Mouse (Mus musculus): ENCODE results near the gene Tbc1d2. TPM values are rescaled to one million over a fixed set of nuclear protein-coding genes. Genes with fewer than 3 reads are reported as not detected.
"Not testable (repeated sequence)": the region's sequence is repeated elsewhere in the genome, so short reads cannot be mapped to it uniquely, and the experiment has no call there.

Gene Tbc1d2
- polyA plus RNA-seq, 2 experiments from 2014 or later: 0.31 to 0.67 TPM

DNA sequence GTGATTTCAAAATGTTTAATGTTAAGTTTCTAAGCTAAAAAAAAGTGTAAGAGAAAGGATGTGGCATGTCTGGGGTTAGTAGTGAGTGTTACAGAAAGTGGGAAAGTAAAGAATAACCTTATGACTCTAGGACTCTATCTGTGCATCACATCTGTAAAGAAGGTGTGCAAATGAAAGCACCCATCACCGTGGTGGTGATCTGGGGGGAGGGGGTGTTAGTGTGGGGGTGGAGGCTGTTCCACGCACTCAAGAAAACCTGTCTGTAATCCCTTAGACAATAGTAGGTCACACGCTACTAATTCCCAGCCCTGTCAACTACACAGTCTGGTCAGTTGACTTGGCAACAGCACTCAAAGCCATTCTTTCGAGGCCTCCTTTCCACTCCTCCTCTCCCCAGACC, 8.7 kb downstream of the Tbc1d2 start:
- ATAC-seq: no peak

DNA sequence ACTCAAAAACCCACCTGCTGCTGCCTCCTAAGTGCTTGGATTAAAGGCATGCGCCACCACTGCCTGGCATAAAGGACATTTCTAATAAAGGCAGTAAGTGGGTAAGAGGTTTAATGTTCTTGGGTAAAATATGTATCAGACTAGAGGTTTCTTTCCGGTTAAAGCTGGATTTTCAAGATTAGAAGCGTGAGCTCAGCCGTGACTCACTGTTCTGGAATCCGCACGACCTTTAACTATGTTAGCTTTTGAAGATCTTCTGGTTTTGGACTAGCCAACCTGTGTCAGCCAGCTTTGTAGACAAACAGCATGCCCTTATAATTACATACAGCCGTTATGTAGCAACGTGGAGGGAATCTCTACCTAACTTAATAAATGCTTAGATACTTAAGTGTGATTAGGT, 10.1 kb downstream of the Tbc1d2 start:
- no peak for ATAC-seq

DNA sequence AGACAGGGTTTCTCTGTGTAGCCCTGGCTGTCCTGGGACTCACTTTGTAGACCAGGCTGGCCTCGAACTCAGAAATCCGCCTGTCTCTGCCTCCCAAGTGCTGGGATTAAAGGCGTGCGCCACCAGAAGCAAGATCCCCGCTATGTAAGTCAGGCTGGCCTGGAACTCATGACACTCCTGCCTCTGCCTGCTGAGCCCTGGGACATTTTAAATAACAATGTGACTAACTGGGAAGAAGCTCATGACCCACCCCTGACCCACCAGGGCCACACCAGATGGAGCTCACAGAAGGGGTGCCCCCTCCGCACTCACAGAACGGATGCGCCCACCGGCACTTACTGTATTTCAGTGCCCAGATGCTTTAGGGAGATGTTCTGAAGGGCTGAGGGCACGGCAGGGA, 12.8 kb downstream of the Tbc1d2 start:
- not testable (repeated sequence) for ATAC-seq

DNA sequence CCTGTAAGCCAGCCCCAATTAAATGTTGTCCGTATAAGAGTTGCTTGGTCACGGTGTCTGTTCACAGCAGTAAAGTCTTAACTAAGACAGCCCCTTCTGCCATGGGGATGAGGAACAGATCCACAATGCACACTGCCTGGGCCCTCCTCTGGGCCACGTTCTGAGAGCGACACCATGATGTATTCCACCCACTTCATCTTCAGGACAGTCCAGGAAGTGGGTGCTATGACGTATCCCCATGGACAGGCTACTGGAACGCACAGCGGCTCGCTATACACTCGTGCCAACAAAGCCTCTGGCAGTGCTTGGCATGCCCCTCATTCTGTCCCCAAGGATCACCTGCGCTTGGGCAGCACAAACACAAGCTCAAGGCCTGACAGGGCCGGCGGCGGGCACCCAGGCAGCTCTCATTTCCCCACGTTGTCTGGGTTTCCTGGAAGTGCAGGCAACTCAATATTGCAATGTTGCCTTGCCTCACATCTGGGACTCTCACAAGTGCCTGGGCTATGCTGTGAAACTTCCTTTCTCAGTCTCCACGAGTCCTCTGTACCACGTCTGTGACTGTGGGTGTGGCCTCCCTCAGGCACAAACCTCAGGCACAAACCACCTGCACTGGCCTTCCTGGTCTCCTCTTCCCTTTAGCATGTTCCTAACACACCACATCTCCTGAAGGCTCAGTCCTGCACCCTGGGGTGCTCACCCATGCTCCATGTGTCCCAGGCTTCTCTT, 14.1 kb downstream of the Tbc1d2 start:
- no peak for ATAC-seq

DNA sequence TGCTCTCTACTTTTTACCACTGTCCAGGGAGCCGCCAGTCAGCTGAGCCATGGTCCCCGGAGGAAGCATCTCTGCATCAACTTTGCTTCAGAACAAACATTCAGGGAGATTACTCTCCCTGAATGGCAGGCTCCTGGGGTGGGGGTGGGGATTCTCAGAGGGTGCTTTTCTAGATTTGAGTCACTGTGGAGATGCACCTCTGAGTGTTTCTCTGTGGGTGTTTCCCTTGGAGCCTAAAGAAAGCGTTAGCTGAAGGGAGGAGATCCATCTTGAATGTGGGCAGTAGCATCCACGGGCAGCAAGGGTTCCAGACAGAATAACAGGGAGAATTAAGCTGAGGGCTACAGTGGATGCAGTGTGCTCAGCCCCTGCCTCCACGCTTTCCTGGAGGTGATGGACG, 15.1 kb downstream of the Tbc1d2 start:
- ATAC-seq: no peak

DNA sequence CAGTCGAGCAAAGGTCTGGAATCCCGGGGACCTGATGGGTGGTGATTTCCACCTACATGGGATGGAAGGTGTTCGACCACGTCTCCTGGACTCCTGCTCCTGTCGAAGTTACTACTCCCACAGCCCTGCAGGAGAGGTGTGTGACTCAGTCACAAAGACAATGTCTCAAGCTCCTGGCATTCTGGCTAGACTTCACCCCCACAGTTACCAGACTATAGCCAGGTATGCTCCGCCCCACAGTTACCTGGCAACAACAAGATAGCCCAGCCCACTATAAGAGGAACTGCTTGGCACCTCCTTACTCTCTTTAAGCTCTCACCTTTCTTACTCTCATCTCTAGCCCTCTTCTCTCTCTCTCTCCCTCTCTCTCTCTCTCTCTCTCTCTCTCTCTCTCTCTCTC, 16.4 kb downstream of the Tbc1d2 start:
- ATAC-seq: not testable (repeated sequence)

DNA sequence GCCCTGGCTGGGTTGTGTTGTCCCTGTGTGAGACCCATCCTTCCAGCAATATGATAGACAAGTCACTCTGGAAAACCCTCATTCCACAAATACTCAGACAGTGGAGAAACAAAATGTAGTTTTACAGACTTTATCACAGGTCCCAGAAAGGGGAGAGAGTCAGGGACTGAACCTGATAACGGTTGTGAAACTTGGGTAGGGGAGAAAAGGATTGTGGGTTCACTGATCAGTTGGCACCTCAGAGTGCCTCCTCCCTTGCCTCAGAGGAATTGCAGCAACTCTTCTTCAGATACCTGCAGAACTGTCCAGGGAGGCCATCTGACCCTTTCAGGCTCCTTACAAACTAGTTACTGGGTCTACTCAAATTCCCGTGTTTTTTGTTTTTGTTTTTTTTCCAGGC, 17.5 kb downstream of the Tbc1d2 start:
- ATAC-seq: no peak

DNA sequence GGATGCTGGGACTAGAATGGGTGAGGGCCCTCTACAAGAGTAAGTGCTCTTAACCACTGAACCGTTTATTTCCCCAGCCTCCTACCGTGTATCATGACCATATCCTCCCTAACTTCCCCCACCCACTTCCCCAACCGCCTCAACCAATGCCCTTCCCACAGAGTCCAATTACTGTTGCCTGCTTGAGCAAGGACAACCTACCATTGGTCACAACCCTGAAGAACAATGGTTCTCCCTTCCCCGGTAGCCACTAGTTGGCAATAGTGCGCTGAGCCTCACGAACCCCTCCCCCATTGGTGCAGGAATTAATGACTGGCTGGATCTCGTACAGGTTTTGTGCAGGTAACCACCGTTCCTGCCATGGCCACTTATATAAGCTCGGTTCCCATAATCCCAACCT, 19.6 kb downstream of the Tbc1d2 start:
- ATAC-seq: no peak

DNA sequence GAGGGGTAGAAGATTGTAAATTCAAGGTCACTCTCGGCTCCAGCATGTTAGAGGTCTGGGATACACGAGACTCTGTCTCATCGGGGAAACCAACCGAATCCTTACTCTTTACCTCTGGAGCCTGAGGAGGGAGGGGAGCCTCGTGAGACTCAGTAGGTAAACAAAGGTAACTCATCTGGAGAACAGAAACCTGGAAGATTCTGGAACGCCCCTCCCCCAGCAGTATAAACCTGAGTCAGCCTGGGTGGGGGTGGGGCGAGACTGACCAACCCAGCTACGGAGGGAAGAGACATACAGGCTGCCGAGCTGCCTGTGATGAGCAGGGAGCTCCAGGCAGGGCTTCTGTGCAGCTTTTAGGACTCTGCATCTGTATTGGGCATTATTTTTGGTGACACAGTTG, 21.1 kb downstream of the Tbc1d2 start:
- ATAC-seq: no peak

DNA sequence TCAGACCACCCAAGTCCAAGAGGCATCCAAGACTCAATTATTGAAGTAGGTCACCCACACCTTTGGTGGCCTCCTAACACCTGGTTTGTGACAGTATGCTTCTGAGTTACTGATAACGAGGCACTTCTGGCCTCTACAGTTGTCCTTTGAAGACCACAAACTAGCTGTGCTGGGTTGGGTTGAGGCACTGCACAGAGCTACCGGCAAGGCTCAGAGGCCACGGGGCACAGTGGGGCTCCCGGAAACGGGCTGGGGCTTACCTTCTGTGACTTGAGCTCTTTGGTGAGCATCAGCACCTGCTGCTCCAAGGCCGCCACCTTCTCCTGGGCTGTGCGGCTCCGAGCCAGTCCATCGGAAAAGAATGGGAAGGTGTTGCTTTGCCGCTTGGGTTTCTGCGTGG, 21.9 kb downstream of the Tbc1d2 start:
- no peak for ATAC-seq

DNA sequence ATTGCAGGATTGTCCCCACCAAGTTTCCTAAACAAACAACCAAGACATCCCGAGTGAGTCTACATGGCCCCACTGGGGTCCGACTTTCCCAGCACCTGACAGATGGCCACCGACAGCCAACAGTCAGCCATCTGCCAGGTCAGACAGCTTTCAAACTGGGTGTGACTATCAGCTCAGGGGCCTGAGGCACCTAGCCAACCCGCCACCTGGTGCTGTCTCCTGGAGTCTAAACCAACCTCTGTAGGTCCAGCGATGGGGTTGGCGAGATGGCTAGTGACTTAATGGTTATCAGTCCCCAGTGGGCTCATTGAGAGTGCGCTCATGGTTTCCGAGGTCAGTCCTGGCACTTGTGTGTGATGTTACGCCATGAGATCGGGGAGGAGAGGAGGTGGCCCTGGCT, 24.9 kb downstream of the Tbc1d2 start:
- ATAC-seq: no peak

DNA sequence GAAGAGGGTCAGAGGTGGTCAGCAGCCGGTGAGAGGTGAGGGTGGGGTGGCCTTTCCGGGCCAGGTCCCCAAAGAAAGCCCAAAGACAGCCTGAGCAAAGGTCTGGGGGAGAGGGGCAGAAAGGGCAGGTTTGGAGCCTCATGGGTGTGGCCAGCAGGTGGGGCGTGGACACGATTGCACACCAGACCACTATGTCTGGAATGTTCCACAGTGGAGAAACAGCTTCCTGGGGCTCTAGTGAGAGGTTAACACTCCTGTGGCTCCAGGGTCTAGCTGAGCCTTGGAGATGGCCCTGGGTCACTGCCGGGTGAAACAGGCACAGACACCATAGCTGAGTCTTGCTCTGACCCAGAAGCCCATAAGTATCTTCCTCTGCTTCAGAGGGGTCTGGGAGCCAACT, 27.0 kb downstream of the Tbc1d2 start:
- ATAC-seq: no peak

DNA sequence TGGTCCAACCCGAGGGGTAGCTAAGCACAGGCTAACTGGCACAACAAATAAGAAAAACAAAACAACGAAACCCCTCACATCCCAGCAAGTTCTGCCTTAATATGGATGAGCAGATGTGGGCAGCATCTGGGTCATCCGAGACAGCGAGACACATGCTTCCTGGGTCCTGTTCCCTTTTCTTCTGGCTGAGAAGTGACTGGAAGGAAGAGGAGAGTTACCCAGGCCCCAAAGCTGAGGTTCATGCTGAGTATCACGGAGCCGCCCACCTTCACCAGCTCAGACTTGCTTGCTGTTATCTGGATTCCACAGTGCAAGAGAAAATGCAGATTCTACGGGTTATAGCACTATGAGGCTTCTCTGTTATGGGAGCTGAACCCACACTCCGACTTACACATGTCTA, 29.1 kb downstream of the Tbc1d2 start:
- no peak for ATAC-seq

DNA sequence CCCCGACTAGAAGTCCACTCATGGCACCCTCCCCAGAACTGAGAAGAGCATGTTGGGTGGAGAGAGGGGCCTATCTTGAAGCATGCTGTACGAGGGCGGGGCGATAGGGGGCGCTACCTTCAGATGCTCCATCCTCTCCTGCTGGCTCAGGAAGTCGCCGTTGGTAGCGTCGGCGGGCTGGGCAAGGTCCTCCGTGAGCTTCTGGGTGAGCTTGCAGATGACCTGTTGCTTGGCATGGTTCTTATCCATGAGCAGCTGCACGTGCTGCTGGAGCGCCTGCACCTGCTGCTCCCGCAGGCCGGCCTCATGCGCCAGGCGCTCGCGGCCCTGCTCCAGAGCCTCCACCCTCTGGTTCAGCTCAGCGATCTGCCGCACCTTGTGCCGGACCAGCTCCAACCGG, 29.7 kb downstream of the Tbc1d2 start:
- no peak for ATAC-seq

DNA sequence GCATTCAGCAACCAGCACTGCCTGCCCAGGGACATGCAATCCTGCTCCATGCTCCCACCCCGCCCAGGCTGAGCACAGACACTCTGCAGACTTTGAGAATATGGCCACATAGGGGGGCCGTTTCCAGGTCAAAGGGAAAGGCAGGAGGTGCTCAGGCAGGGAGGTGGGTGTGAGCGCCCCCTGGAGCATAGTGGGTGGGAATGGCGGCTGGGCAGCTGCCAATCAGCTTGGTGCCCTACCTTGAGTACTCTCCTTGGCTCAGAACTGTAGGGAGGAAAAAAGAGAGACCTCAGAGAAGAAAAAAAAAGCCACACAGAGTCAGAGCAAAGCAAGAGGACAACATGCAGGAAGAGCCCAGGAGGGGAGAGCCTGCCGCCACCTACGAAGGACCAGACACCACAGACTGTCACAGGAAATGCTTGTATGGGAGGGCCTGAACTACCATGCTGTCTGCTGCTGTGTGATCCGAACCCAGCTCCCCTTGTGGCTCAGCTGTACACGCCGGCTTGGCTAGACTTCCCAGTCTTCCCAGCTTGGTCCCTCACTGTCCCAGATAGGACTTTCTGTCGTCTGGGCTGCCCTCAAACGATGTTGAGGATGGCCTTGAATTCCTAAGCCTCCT, 31.7 kb downstream of the Tbc1d2 start:
- ATAC-seq: peak; percentile 65

DNA sequence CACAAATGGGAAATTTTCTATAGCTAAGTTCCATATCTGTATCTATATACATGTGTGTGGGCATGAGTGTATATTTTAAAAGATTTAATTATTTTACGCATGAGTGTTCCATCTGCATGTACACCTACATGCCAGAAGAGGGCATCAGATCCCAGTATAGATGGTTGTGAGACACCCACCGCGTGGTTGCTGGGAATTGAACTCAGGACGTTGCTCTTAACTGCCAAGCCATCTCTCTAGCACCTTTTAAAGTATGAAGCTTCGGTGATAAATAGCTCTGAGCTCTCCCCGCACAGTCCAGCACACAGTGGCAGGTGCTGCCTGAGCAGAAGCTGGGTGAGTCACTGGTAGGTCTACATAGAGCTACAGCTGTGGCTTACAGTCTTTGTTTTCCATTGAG, 32.6 kb downstream of the Tbc1d2 start:
- ATAC-seq: peak; percentile 34

DNA sequence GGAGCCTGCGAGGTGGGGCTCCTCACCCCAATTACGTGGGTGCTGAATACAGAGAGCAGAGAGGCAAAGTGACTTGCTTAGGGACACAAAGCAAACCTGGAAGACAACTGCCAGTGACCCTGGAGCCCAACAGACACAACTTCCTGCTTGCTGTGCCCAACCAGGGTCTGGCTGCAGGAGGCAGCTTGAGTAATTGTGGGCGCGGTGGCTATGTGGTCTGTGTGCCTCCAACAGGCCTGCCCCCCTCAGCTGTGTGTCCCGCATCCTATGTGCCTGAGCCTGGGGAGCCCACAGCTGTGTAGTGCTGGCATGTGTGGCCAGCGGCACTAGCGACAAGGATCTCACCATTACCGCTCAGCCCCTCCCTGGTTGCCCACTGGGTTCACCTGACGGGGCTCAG, 35.4 kb downstream of the Tbc1d2 start:
- no peak for ATAC-seq

DNA sequence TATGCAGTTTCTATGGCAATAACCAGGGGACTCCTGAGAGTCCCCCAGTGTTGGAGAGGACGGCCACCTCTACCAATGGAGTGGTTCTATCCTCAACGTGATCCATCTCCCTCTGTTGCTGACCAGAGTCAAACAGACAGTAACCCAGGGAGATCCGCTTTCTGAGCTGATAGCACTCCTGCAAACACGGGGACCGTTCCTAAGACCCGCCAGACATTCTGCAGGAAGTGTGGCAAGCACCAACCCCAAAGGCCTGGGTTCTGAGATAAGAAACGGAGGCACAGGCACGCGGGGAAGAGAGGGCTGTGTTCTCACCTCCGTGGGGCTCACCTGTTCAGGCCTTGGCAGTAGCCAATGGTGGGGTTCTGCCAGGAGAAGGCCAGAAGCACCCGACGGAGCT, 36.4 kb downstream of the Tbc1d2 start:
- no peak for ATAC-seq

DNA sequence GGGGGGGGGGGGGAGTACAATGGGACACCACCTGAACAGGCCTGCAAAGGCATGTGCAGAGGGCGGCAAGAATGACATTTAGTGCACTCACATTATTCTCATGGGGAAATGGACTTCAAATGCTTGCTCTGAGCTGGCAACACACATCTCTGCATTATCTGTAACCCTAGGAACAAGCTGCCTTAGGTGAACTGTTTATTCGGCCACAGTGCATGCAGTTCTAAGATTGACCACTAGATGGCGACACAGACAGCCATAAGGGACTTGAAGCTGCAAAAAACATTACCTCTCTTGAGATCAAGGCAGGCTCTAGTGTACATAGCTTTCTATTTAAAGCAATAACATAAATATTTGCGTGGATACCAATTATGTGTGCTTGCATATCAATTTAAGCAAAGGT, 38.8 kb downstream of the Tbc1d2 start:
- peak; percentile 77 for ATAC-seq

DNA sequence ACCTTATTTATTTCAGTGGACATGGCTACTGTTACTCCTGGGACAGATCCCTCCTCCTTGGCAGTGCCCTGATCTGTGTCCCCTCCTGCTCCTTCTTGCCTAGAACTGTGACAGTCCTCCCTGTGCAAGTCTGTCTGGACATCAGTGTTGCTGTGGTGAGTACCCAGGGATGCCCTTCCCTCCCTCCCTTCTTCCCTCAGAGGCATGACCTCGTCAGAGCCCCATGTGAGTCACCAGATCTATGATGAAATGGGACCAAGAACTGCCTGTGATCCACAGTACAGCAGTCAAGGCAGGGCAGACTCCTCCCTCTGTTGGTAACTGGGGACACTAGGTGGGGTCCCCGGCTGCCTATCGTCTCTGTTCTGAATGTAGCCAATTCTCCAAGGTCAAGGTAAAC, 42.4 kb downstream of the Tbc1d2 start:
- ATAC-seq: no peak

DNA sequence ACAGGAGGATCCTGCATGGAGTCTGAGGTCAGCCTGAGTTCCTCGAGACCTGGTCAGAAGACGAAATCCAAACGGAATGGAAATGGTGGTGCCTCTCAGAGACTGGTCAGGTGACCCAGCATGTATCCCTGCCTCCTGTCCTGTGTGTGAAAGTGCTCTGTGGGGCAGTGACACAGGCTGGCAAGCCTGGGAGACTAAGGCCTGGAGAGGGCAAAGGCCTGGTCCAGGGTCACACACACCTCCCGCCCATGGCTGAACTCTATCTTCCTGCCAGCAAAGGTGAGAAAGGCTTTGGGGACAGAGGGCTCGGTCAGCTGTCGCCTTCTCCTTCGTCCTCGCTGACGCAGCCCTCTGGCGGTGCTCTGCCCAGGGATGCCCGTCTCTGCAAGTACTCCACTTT, 44.6 kb downstream of the Tbc1d2 start:
- no peak for ATAC-seq

DNA sequence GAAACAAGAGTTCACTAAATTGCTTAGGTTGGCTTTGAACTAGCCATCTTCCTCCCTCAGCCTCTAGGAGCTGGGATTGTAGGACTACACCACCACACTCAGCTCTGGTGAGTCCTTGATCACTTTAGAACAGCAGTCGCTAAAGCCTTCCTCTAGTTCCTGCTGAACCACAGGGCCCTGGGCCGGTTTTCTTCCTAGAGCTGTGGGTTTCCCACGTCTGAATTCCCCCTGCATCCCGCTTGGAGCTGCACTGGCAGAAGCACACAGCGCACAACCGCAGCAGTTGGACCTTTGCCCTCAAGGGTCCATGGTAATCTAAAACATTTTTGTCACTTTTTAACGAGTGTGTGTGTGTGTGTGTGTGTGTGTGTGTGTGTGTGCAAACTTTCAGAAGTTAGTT, 47.3 kb downstream of the Tbc1d2 start:
- no peak for ATAC-seq

DNA sequence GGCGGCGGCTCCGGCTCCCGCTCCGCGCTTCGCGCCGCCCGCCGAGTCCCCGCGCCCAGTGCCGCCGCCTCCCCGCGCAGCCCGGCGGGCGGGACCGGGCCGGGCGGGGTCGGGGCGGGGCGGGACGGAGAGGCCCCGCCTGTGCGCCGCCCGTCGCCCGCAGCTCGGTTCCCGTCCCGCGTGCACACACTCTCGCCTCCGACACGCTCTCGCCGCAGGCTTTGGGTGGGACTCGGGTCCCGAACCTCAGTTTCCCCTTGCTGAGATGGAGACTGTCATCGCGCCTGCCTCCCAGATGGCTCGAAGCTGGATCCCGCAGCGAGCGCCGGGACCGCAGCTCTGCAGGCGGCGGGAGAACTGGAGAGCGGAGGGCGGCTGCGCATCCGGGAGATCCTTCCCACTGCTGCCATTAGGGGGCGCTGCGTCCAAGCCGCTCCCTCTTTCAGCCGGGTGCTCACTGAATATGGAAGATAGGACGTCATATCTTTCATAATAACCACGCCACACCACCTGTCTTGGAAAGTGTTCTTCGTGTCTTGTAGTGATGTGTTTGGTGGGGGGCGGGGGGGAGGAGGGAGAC, 48.1 kb downstream of the Tbc1d2 start, which contains the start of gene Coro2a:
TSS of gene Coro2a (minus strand) at position 359 of the 580 bp plus-strand sequence.
- ATAC-seq: peak; percentile 78

DNA sequence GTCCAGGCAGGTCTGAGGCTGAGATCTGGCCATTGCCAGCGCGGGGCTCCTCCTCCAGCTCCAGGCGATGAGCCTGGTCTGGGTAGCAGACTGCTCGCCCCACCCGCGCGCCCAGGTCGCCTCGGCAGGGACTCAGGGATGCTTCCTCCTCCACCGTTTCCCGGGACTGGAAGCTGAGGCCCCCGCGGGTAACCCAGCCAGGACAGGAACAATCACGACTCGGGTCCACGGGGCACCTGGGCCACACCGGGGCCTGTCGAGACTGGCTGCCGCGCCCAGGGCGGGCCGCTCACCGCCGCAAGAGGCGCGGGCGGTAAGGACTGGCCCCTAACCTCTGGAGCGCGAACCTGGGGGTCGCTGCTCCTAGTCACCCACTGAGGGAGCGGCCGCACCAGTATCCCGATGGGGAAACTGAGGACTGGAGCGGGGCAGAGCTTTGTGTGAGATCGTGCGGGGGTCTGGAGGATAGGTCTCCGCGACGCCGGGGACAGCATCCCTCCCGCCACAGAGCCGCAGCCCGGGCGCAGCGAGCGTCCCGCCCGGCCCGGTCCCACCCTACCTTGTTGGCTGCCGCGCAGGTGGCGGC, 48.7 kb downstream of the Tbc1d2 start:
- ATAC-seq: no peak
